Mouse (Mus musculus) neural tube, embryonic 15.5 days (tissue): ENCODE results near the gene Dop1b. TPM values are rescaled to one million over a fixed set of nuclear protein-coding genes. Genes with fewer than 3 reads are reported as not detected.
"Not testable (repeated sequence)": the region's sequence is repeated elsewhere in the genome, so short reads cannot be mapped to it uniquely, and the experiment has no call there.

Source experiments
- ATAC-seq: fragments of 200-750 bp; cut with Nextera tagmentation; 2 replicates; pipeline ENCODE4 v1.8.0; 2017; ENCODE audit warnings: mild to moderate bottlenecking, moderate TSS enrichment, moderate library complexity; ENCODE audit not compliant: low FRiP score
- H3K27ac ChIP-seq: fragments of 300-500 bp; sonication (generic); replicated peaks from 2 replicates; pipeline ENCODE4 v1.5.1; 2015; ENCODE audit warnings: mild to moderate bottlenecking, inconsistent platforms
- H3K27me3 ChIP-seq: fragments of 300-500 bp; sonication (generic); replicated peaks from 2 replicates; pipeline ENCODE4 v1.6.1; 2015; ENCODE audit warnings: inconsistent platforms
- H3K36me3 ChIP-seq: fragments of 300-500 bp; sonication (generic); 2 replicates; pipeline ENCODE4 v1.6.1; 2015; ENCODE audit warnings: inconsistent platforms
- H3K4me1 ChIP-seq: fragments of 300-500 bp; sonication (generic); 2 replicates; pipeline ENCODE4 v1.6.1; 2015; ENCODE audit warnings: inconsistent platforms
- H3K4me2 ChIP-seq: fragments of 300-500 bp; sonication (generic); 2 replicates; pipeline ENCODE4 v1.6.1; 2015; ENCODE audit warnings: inconsistent platforms, mild to moderate bottlenecking, moderate library complexity
- H3K4me3 ChIP-seq: fragments of 300-500 bp; sonication (generic); replicated peaks from 2 replicates; pipeline ENCODE4 v1.5.1; 2015; ENCODE audit warnings: mild to moderate bottlenecking, inconsistent platforms
- H3K9ac ChIP-seq: fragments of 300-500 bp; sonication (generic); replicated peaks from 2 replicates; pipeline ENCODE4 v1.6.1; 2015; ENCODE audit warnings: mild to moderate bottlenecking, inconsistent platforms
- H3K9me3 ChIP-seq: fragments of 300-500 bp; sonication (generic); replicated peaks from 2 replicates; pipeline ENCODE4 v1.6.1; 2016; ENCODE audit warnings: inconsistent platforms
- WGBS: fragments of 180-500 bp; shearing (Covaris S2); methylation state at CpG from one replicate; pipeline ENCODE4 v1.1.7; 2015; ENCODE audit warnings: mixed read lengths; 5-methylcytosine and 5-hydroxymethylcytosine counted together
- polyA plus RNA-seq: library from polyadenylated mRNA; unstranded; fragments of >200 nt; fragmentation: Nextera tagmentation; extraction: Ambion mirVana; gene quantifications from 2 replicates; pipeline ENCODE4 v1.2.1, GENCODE M21; 2015

The Dop1b gene
- polyA plus RNA-seq, 1 experiment from 2014 or later: 38.3 TPM

GRCm38 (mm10) chr16:93684441-93684840, 27.3 kb upstream of the Dop1b start:
- no peak overlapping the region; the same call in 1 of the 2 replicates for H3K9ac ChIP-seq
- H3K4me3 ChIP-seq: peak overlapping the region; percentile 43
- H3K27ac ChIP-seq: no peak overlapping the region
- no peaks in the 10 kb centered on the region for H3K36me3 ChIP-seq
- peak overlapping the region; percentile 85 for H3K4me2 ChIP-seq
- no peak for ATAC-seq
- H3K9me3 ChIP-seq: no peaks in the 10 kb centered on the region
- 39% methylated on average over 7 of the region's 7 CpGs for WGBS
- peaks cover 23% of the 10 kb centered on the region for H3K4me1 ChIP-seq
- H3K27me3 ChIP-seq: peaks cover 53% of the 10 kb centered on the region

- H3K27ac ChIP-seq, H3K36me3 ChIP-seq, H3K9me3 ChIP-seq, H3K9ac ChIP-seq, ATAC-seq, H3K4me2 ChIP-seq, H3K4me3 ChIP-seq: not testable (repeated sequence)
- Histone ChIP-seq H3K27me3 (peaks cover 45% of the 10 kb centered on the region), H3K4me1 (peaks cover 23% of the 10 kb centered on the region)
- 92% methylated on average over 3 of the region's 3 CpGs for WGBS
Observed at GRCm38 (mm10) chr16:93685783-93686182, 25.9 kb upstream of the Dop1b start.

- ATAC-seq: no peak
- Histone ChIP-seq H3K4me3 (no peak overlapping the region), H3K36me3 (no peaks in the 10 kb centered on the region), H3K27ac (no peak overlapping the region), H3K9ac (no peak overlapping the region), H3K4me2 (no peak overlapping the region), H3K4me1 (peaks cover 23% of the 10 kb centered on the region), H3K27me3 (peaks cover 39% of the 10 kb centered on the region), H3K9me3 (no peaks in the 10 kb centered on the region)
- 82% methylated on average over 6 of the region's 7 CpGs for WGBS
Observed at GRCm38 (mm10) chr16:93686421-93686820, 25.3 kb upstream of the Dop1b start.

GRCm38 (mm10) chr16:93686945-93687344, 24.8 kb upstream of the Dop1b start:
- Histone ChIP-seq H3K9me3 (no peaks in the 10 kb centered on the region), H3K27ac (no peak overlapping the region), H3K4me1 (peaks cover 23% of the 10 kb centered on the region), H3K27me3 (peaks cover 34% of the 10 kb centered on the region), H3K4me3 (no peak overlapping the region), H3K36me3 (no peaks in the 10 kb centered on the region), H3K9ac (no peak overlapping the region), H3K4me2 (no peak overlapping the region)
- WGBS: 41% methylated on average over 5 of the region's 5 CpGs
- ATAC-seq: no peak

- Histone ChIP-seq H3K27me3 (peaks cover 3% of the 10 kb centered on the region; the same call in 1 of the 2 replicates), H3K27ac (no peak overlapping the region), H3K4me3 (no peak overlapping the region), H3K4me2 (no peak overlapping the region), H3K36me3 (no peaks in the 10 kb centered on the region), H3K9me3 (no peaks in the 10 kb centered on the region), H3K9ac (no peak overlapping the region), H3K4me1 (no peaks in the 10 kb centered on the region)
- 79% methylated on average over 6 of the region's 6 CpGs for WGBS
- no peak for ATAC-seq
Observed at GRCm38 (mm10) chr16:93691206-93691841, 20.4 kb upstream of the Dop1b start.

- Histone ChIP-seq H3K4me3 (no peak overlapping the region), H3K4me1 (no peaks in the 10 kb centered on the region), H3K36me3 (no peaks in the 10 kb centered on the region), H3K4me2 (no peak overlapping the region), H3K27ac (no peak overlapping the region), H3K27me3 (peaks cover 3% of the 10 kb centered on the region; the same call in 1 of the 2 replicates), H3K9me3 (no peaks in the 10 kb centered on the region), H3K9ac (no peak overlapping the region)
- no peak for ATAC-seq
- 47% methylated on average over 2 of the region's 2 CpGs for WGBS
Observed at GRCm38 (mm10) chr16:93692744-93693143, 19.0 kb upstream of the Dop1b start.

- 90% methylated on average over 7 of the region's 7 CpGs for WGBS
- Histone ChIP-seq H3K4me1 (0 out of 2 replicates have a peak, but pooled peaks cover under 1% of the 10 kb centered on the region), H3K27ac (no peak overlapping the region), H3K27me3 (peaks cover 17% of the 10 kb centered on the region), H3K9ac (no peak overlapping the region), H3K36me3 (no peaks in the 10 kb centered on the region), H3K9me3 (no peaks in the 10 kb centered on the region), H3K4me2 (no peak overlapping the region), H3K4me3 (no peak overlapping the region)
- no peak for ATAC-seq
Observed at GRCm38 (mm10) chr16:93707116-93707515, 4.6 kb upstream of the Dop1b start.

GRCm38 (mm10) chr16:93709217-93709616, 2.5 kb upstream of the Dop1b start:
- WGBS: 73% methylated on average over 1 of the region's 1 CpGs
- H3K27ac ChIP-seq: no peak overlapping the region
- H3K4me1 ChIP-seq: peaks cover 18% of the 10 kb centered on the region
- H3K36me3 ChIP-seq: no peaks in the 10 kb centered on the region
- no peaks in the 10 kb centered on the region for H3K9me3 ChIP-seq
- no peak overlapping the region for H3K4me3 ChIP-seq
- H3K9ac ChIP-seq: no peak overlapping the region
- no peak overlapping the region for H3K4me2 ChIP-seq
- ATAC-seq: no peak
- peaks cover 17% of the 10 kb centered on the region for H3K27me3 ChIP-seq

GRCm38 (mm10) chr16:93710924-93711323, 780 bp upstream of the Dop1b start:
- H3K27me3 ChIP-seq: peaks cover 17% of the 10 kb centered on the region
- H3K36me3 ChIP-seq: no peaks in the 10 kb centered on the region
- H3K4me2 ChIP-seq: peak overlapping the region; percentile 65
- peak overlapping the region; percentile 65 for H3K4me3 ChIP-seq
- H3K27ac ChIP-seq: peak overlapping the region; percentile 88
- peak; percentile 51 for ATAC-seq
- H3K9me3 ChIP-seq: no peaks in the 10 kb centered on the region
- peak overlapping the region; percentile 31; the same call in 1 of the 2 replicates for H3K9ac ChIP-seq
- 2% methylated on average over 11 of the region's 11 CpGs for WGBS
- peaks cover 24% of the 10 kb centered on the region for H3K4me1 ChIP-seq

GRCm38 (mm10) chr16:93712189-93712885, 633 bp downstream of the Dop1b start:
- Histone ChIP-seq H3K4me3 (peak overlapping the region; percentile 65), H3K9me3 (no peaks in the 10 kb centered on the region), H3K27me3 (peaks cover 6% of the 10 kb centered on the region; the same call in 1 of the 2 replicates), H3K27ac (peak overlapping the region; percentile 88), H3K4me1 (peaks cover 29% of the 10 kb centered on the region), H3K36me3 (peaks cover 5% of the 10 kb centered on the region; the same call in 1 of the 2 replicates), H3K4me2 (peak overlapping the region; percentile 65), H3K9ac (peak overlapping the region; percentile 74)
- WGBS: 5% methylated on average over 31 of the region's 31 CpGs
- ATAC-seq: peak; percentile 40; the same call in 1 of the 2 replicates

GRCm38 (mm10) chr16:93712966-93713365, 1.3 kb downstream of the Dop1b start:
- Histone ChIP-seq H3K27me3 (peaks cover 3% of the 10 kb centered on the region; the same call in 1 of the 2 replicates), H3K4me3 (peak overlapping the region; percentile 65), H3K36me3 (peaks cover 5% of the 10 kb centered on the region; the same call in 1 of the 2 replicates), H3K9me3 (no peaks in the 10 kb centered on the region), H3K9ac (peak overlapping the region; percentile 74), H3K27ac (peak overlapping the region; percentile 88; the same call in 1 of the 2 replicates), H3K4me1 (peaks cover 34% of the 10 kb centered on the region), H3K4me2 (peak overlapping the region; percentile 65)
- 66% methylated on average over 7 of the region's 7 CpGs for WGBS
- no peak for ATAC-seq

- H3K36me3 ChIP-seq: peaks cover 5% of the 10 kb centered on the region; the same call in 1 of the 2 replicates
- H3K27me3 ChIP-seq: no peaks in the 10 kb centered on the region
- H3K4me2 ChIP-seq: peak overlapping the region; percentile 7; the same call in 1 of the 2 replicates
- peaks cover 39% of the 10 kb centered on the region for H3K4me1 ChIP-seq
- H3K4me3 ChIP-seq: no peak overlapping the region
- no peak for ATAC-seq
- H3K9me3 ChIP-seq: no peaks in the 10 kb centered on the region
- no peak overlapping the region for H3K9ac ChIP-seq
- 25% methylated on average over 5 of the region's 5 CpGs for WGBS
- no peak overlapping the region for H3K27ac ChIP-seq
Observed at GRCm38 (mm10) chr16:93714426-93714825, 2.7 kb downstream of the Dop1b start.
